Mouse (Mus musculus): ENCODE measurements around the gene Fdx1. TPM values are rescaled to one million over a fixed set of nuclear protein-coding genes. Genes with fewer than 3 reads are reported as not detected.
A peak's percentile ranks its signal among the peaks of the same experiment; 100 is the strongest.

Gene Fdx1
- polyA plus RNA-seq, 1 experiment from 2014 or later, result 126 TPM

GRCm38 (mm10) chr9:51995331-51996099 is 32.2 kb upstream of the Fdx1 start:
- H3K4me3 ChIP-seq (ENCODE audit: low read depth, low read length), result no peak overlapping the region
- no peak overlapping the region for H3K9ac ChIP-seq (ENCODE audit: low read depth, low read length)
- TF ChIP-seq CTCF (IDR thresholded peaks at IDR 0.05; ENCODE audit: low read depth), result no peak
- H3K4me1 ChIP-seq (replicated peaks; ENCODE audit: control insufficient read depth, insufficient read depth, low read length), result 0 out of 2 replicates have a peak, but pooled peaks cover 4% of the 10 kb centered on the region
- 39% methylated on average over 5 of the region's 5 CpGs for WGBS
- peak; percentile 98 for ATAC-seq
- H3K27ac ChIP-seq (ENCODE audit: low read depth, low read length), result peak overlapping the region; percentile 41; the same call in 1 of the 2 replicates
- H3K9me3 ChIP-seq (ENCODE audit: control insufficient read depth), result no peaks in the 10 kb centered on the region
- no peaks in the 10 kb centered on the region for H3K27me3 ChIP-seq (replicated peaks; ENCODE audit: control insufficient read depth, insufficient read depth, low read length)
- H3K36me3 ChIP-seq (ENCODE audit: control insufficient read depth, insufficient read depth), result no peaks in the 10 kb centered on the region
- peak overlapping the region; percentile 45 for H3K4me2 ChIP-seq (replicated peaks; ENCODE audit: low read depth)

GRCm38 (mm10) chr9:51994636-51995260 is 31.4 kb upstream of the Fdx1 start:
- Histone ChIP-seq H3K4me2 (replicated peaks; ENCODE audit: low read depth) (peak overlapping the region; percentile 45), H3K27ac (ENCODE audit: low read depth, low read length) (peak overlapping the region; percentile 41; the same call in 1 of the 2 replicates), H3K9ac (ENCODE audit: low read depth, low read length) (no peak overlapping the region), H3K4me1 (replicated peaks; ENCODE audit: control insufficient read depth, insufficient read depth, low read length) (0 out of 2 replicates have a peak, but pooled peaks cover 4% of the 10 kb centered on the region), H3K4me3 (ENCODE audit: low read depth, low read length) (no peak overlapping the region), H3K27me3 (replicated peaks; ENCODE audit: control insufficient read depth, insufficient read depth, low read length) (no peaks in the 10 kb centered on the region), H3K36me3 (ENCODE audit: control insufficient read depth, insufficient read depth) (no peaks in the 10 kb centered on the region), H3K9me3 (ENCODE audit: control insufficient read depth) (no peaks in the 10 kb centered on the region)
- WGBS, result 41% methylated on average over 5 of the region's 5 CpGs
- peak; percentile 53 for ATAC-seq
- TF ChIP-seq CTCF (IDR thresholded peaks at IDR 0.05; ENCODE audit: low read depth), result no peak

- Histone ChIP-seq H3K36me3 (ENCODE audit: control insufficient read depth, insufficient read depth) (no peaks in the 10 kb centered on the region), H3K4me2 (replicated peaks; ENCODE audit: low read depth) (no peak overlapping the region), H3K27ac (ENCODE audit: low read depth, low read length) (no peak overlapping the region), H3K9ac (ENCODE audit: low read depth, low read length) (no peak overlapping the region), H3K27me3 (replicated peaks; ENCODE audit: control insufficient read depth, insufficient read depth, low read length) (no peaks in the 10 kb centered on the region), H3K4me1 (replicated peaks; ENCODE audit: control insufficient read depth, insufficient read depth, low read length) (0 out of 2 replicates have a peak, but pooled peaks cover 4% of the 10 kb centered on the region), H3K9me3 (ENCODE audit: control insufficient read depth) (no peaks in the 10 kb centered on the region), H3K4me3 (ENCODE audit: low read depth, low read length) (no peak overlapping the region)
- no peak for ATAC-seq
- 82% methylated on average over 4 of the region's 4 CpGs for WGBS
- TF ChIP-seq CTCF (IDR thresholded peaks at IDR 0.05; ENCODE audit: low read depth), result peak; percentile 65
Measured at GRCm38 (mm10) chr9:51993486-51994275, 30.3 kb upstream of the Fdx1 start.

- Histone ChIP-seq H3K4me1 (replicated peaks; ENCODE audit: control insufficient read depth, insufficient read depth, low read length) (0 out of 2 replicates have a peak, but pooled peaks cover 4% of the 10 kb centered on the region), H3K9me3 (ENCODE audit: control insufficient read depth) (no peaks in the 10 kb centered on the region), H3K27me3 (replicated peaks; ENCODE audit: control insufficient read depth, insufficient read depth, low read length) (no peaks in the 10 kb centered on the region), H3K4me3 (ENCODE audit: low read depth, low read length) (no peak overlapping the region), H3K4me2 (replicated peaks; ENCODE audit: low read depth) (no peak overlapping the region), H3K36me3 (ENCODE audit: control insufficient read depth, insufficient read depth) (no peaks in the 10 kb centered on the region), H3K27ac (ENCODE audit: low read depth, low read length) (no peak overlapping the region), H3K9ac (ENCODE audit: low read depth, low read length) (no peak overlapping the region)
- 31% methylated on average over 2 of the region's 2 CpGs for WGBS
- peak; percentile 55 for TF ChIP-seq CTCF (IDR thresholded peaks at IDR 0.05; ENCODE audit: low read depth)
- no peak for ATAC-seq
Measured at GRCm38 (mm10) chr9:51991241-51991876, 28.0 kb upstream of the Fdx1 start.

- Histone ChIP-seq H3K4me2 (replicated peaks; ENCODE audit: low read depth) (no peak overlapping the region), H3K4me3 (ENCODE audit: low read depth, low read length) (no peak overlapping the region), H3K36me3 (ENCODE audit: control insufficient read depth, insufficient read depth) (no peaks in the 10 kb centered on the region), H3K9ac (ENCODE audit: low read depth, low read length) (no peak overlapping the region), H3K9me3 (ENCODE audit: control insufficient read depth) (no peaks in the 10 kb centered on the region), H3K27me3 (replicated peaks; ENCODE audit: control insufficient read depth, insufficient read depth, low read length) (no peaks in the 10 kb centered on the region; the same call in 1 of the 2 replicates), H3K4me1 (replicated peaks; ENCODE audit: control insufficient read depth, insufficient read depth, low read length) (0 out of 2 replicates have a peak, but pooled peaks cover 4% of the 10 kb centered on the region), H3K27ac (ENCODE audit: low read depth, low read length) (no peak overlapping the region)
- TF ChIP-seq CTCF (IDR thresholded peaks at IDR 0.05; ENCODE audit: low read depth), result peak; percentile 71
- WGBS, result 29% methylated on average over 2 of the region's 2 CpGs
- no peak for ATAC-seq
Measured at GRCm38 (mm10) chr9:51990828-51991227, 27.5 kb upstream of the Fdx1 start.
